Mouse (Mus musculus) G1E (cell line): Measurements from ENCODE around the gene Adtrp.

Source experiments
- CTCF ChIP-seq: IDR thresholded peaks from 2 replicates; pipeline ENCODE4 v1.5.1; 2012; ENCODE audit warnings: low read depth, low read length, inconsistent platforms, mixed read lengths
- GATA1 ChIP-seq: IDR thresholded peaks from 2 replicates; pipeline ENCODE4 v1.6.1; 2012; ENCODE audit warnings: borderline replicate concordance, low read length, inconsistent platforms, mixed read lengths
- POLR2AphosphoS5 ChIP-seq: IDR thresholded peaks from 2 replicates; pipeline ENCODE4 v1.6.1; 2012; ENCODE audit warnings: low read depth, low read length, inconsistent platforms; ENCODE audit not compliant: insufficient replicate concordance
- TAL1 ChIP-seq: conservative IDR thresholded peaks from 2 replicates; pipeline ENCODE4 v1.6.1; 2012; ENCODE audit warnings: low read depth, low read length, inconsistent platforms, mixed read lengths

DNA sequence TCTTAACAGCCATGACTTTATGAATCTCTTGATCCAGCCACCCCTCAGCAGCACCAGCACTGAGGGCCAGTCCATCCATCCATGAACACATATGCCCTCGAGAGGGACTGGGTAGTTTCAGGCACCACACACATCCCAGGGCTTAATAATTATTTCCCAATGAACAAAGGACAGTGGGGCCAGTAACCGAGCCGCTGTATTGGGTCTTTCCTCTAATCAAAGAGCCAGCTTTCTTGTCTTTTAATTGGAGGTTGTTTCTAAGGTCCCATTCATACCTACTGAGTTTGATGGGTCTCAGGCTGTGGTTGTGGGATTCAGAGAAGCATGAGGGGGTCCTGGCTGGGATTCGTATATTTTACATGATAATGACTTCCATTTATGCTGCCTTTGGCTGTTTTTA lies 40.2 kb downstream of the Adtrp start:
- TF ChIP-seq CTCF (no peak), TAL1 (no peak), GATA1 (no peak), POLR2AphosphoS5 (no peak)
